Mouse (Mus musculus) right cerebral cortex, adult 2 months (tissue): ENCODE measurements around the gene Actg1.

Experiments
- DNase-seq, 2 experiments: peaks; one replicate each; pipeline ENCODE4 v3.0.0; 2021 to 2022; ENCODE audit warnings: low spot score in 2 of 2

The Actg1 gene

DNA sequence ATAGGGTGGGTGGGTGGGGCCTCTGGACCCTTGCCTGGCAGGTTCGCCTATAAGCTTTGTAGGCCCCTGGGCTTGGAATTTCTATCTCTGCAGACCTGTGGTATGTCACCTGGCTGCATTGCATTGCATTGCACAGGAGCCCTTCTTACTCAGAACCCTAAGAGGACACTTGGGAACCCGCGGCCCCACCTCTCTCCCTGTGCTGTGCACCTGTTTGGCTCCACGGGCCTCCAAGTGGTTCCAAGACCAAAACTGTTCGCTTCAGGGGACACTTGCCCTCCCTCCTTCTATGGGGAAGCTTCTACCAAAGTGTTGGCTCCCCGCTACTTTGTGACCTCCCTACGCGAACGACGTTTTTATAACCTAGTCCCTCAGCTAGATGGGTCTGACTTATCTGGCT, 36.8 kb downstream of the Actg1 start:
- no peak for DNase-seq

DNA sequence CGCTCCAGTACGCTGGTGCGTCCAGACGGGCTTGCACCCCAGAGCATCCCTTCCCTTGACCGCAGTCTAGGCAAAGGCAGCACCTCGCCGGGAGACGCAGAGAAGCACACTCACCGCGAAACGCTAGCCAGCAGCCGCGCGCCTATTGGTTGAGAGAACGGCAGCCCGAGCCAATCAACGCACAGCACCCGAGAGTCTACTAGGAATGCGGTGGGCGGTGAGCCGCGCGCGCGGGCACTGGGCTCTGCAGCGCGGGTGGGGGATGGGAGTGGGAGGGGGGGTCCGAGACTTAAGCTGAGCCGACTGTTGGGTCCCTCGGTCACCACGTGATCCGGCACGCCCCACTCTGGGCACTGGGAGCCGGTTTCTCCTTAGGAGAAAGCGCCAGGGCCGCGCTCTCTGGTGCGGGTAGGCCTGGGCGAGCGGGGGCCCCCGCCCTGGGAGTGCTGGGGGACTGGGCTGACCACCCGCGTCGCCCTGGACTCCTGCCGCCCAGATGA, 37.5 kb downstream of the Actg1 start:
- DNase-seq: peak; percentile 95 to 96

DNA sequence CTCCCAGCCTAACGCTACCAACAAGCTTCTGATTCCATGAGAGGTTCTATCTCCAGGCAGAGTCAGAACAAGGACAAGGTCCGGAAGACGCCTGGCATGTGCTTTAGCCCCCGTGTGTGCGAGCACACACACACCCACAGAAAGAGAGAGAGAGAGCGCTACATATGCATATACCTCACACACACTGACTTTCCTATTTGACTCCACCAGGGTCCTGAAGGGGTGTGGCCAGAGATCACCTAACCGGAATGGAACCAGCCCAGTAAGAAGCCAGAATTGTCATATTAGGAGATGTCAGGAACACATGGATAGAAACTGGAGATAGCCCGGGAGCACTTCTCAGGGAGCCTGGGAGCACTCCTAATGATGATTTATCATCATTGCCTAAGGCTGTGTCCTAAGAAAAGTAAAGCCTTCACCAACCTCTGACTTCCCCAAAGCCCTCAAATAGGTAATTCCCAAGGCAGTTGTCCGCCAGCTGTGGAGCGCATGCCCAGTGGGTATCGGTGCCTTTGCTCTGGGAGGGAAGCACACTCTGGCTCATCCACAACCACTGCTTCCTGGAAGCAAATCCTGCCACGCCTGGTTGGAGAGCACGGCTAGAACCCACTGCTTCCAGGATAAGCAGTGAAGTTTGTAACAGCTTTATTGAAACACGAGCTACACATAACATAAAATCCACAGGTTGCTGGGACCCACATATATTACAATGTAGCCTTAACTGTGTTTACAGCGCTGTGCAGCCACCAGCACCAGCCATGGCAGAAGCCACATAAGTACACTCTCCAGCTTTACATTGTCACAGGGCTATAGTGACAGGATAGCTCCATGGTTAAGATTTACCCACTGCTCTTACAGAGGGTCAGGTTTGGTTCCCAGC, 39.7 kb downstream of the Actg1 start:
- no peak for DNase-seq

DNA sequence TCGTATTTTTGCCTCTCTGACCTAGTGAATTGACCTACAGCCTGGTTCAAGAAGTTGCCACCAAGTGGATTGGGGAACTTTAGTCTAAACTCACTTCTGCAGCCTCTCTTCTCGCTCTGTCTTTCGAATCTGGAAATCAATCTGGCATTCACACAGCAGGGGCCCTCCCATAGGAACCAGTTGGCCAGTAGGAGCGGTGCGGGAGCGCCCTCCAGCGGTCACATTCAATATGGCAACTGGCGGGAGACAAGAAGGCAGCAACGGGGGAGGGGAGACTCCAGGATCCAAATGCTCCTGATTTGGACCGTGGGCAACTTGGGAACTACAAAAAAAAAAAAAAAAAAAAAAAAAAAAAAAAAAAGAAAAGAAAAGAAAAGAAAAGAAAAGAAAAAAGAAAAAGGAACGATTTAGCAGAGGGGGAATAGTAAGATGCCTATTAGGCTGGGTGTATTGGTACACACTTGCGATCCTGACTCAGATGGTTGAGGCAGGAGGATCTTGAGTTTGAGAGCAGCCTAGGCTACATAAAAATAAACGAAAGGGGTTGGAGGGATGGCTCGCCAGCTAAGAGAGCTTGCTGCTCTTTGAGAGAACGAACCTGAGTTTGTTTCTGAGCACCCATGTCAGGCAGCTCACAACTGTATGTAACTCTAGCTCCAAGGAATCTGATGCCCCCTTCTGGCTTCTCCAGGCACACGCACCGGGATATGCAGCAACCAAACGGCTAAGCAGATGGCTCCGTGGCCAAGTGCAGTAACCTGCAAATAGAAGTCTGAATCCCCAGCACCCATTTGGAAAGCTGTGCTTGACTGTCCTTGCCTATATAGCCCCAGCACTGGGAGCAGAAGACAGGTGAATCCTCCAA, 40.5 kb downstream of the Actg1 start:
- peak; percentile 98 to 99 for DNase-seq

DNA sequence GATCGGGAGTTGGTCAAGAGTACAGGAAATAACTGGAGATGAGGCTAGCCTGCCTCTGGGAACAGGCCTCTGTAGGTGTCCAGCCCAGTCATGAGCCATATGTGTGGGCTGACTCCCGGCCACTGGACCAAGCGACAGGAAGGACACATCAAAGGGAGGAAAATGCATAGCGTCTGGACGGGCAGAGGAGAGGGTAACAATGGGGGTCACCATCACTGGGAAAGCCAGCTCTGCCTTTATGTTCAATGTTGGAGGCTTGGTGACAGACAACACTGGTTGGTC, 41.3 kb downstream of the Actg1 start:
- no peak for DNase-seq

DNA sequence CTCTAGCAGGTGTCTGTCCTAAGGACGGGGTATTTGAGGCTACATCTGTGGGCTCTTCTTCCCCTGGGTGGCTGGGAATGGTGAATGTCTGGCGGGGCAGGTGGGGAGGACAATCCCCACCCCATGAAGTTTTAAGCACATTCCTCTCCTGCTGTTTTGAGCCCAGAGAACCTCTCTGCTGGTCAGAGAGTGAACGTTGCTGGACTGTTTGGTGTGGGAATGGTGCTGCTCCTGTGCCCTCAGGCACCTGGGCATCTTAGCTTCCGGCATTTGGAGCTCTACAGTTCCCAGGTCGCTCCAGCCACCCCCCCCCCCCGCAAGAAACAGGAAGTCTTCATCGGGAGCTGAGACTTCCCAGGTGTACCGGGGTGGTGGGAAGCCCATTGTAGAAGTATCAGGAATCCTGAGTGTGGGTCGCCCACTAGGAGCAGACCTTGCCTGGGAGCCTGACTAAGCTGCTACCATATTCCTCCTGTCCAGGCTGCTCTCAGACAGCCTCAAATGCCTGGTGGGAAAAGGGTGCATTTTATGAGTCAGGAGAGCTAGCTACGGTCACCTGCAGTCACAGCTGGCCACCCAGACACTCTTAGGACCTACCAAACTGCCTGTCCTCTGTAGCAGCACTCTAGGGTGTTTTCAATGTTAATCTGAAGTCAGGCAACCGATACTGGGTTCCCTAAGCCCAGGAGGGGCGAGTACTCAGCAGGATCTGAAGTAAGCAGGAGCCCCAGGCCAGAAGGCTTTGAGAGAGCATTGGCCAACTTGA, 41.8 kb downstream of the Actg1 start:
- no peak for DNase-seq

DNA sequence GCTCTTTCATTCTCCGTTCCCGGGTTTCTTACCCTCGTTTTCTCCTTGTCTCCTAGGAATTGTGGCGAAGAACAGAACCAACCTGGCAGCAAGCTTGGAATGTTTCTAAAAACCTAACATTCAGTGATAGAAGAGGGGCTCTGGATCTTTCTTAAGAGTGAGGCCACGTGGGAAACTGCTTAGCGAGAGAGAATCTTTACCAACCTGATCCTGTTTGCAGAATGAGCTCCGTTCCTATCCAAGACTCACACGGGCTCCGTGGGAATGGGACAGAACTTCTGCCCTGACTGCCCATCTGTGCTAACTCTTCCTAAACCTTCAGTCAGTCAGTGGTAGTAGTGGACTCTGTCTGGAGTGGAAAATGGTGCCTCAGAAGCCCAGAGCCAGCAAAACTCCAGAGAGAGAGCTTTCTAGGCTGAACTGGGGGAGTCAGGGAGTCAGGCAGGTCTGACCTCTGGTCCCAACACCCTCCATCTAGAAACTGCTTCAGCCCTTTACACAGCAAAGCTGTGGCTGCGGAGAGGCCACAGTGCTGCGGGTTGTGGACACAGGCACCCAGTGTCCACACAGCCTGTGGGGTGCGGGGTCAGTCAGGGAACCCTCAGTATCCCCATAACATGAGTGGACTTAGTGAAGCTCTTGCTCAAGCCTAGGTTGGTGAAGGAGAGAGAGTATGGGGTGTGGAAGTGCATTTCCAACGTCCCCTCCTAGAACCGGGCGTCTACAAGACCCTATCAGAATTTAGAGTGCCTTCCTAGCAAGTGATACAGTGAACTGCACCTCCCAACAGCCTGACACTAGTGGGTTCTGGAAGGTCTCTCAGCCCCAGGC, 42.6 kb downstream of the Actg1 start:
- DNase-seq: no peak

DNA sequence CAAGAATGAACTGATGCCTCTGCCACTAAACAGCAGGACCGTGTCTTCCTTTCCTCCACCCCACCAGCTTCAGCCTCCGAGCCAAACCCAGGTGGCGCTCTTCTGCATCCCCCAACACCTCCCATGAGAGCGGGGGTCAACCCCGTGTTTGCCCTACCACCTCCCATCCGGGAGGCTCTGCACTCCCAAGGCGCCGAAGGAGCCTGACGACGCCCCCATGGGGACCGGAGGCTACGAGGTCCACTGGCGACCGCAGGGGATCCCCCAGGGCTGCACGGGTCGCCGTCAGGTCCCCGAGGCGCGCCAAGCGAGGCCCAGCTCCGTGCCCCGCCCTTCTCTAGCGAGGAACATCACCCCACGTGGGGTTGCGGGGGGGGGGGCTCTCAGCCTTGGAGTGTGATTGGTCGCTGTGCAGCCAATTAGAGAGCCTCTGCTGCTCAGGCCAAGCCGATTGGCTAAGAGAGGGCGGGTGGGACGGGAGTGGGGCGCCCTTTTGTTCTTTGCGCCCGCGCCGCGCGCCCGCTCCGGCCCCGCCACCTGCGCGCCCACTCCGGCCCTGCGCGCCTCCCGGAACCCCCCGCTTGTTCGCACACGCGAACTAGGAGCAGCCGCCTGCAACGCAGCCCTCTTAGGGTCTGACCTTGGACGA, 43.3 kb downstream of the Actg1 start:
- DNase-seq: peak; percentile 76 to 82

DNA sequence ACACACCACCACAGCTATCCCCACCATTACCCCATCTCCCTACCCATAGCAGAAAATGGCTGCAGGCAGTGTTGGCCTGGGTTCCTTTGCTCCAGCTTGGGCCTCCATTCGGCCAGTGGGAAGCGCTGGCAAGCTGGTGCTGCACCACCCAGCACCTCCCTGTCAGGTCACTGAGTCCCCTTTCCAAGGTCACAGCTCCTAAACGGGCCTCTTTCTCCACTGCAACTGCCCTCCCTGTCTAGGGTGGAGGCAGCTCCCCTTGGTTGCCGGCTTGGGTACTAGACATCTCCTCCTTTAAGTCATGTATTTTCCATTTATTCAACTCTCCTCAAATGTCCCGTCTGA, 44.0 kb downstream of the Actg1 start:
- no peak for DNase-seq

DNA sequence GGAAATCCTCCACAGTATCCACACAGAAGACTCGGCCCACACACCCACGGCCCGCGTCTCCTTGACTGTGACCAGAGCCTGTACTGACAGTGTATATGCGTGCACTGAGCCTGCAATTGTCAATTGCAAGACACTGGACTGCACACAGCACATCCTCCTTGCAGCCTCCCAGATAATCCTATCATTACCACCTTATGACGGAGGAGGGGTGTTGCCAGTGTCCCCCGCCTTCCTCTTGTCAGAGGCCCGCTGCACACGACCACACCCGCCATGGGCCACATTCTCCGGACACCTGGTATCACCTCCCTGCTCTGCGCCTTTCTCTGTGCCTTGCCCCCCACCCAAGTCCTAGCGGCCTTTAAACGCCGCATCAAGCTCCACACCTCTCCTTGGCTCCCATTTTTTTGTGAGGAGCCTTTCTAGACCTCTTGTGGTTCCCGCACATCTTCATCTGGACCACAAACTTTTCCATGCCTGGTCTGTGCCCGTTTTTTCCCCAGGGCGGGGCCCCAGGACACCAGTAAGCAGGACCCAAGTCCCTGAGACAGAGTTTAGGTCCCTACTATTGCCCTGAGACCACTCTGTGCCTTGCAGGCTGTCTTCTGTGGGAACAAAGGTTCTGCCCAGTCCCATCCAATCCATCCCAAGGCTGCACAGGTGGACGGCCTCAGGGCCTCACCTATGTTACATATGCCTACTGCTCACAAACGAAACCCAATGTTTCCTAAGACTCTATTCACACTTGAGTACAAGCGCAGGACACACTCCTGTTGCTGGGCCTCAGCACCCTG, 44.6 kb downstream of the Actg1 start:
- DNase-seq: no peak

DNA sequence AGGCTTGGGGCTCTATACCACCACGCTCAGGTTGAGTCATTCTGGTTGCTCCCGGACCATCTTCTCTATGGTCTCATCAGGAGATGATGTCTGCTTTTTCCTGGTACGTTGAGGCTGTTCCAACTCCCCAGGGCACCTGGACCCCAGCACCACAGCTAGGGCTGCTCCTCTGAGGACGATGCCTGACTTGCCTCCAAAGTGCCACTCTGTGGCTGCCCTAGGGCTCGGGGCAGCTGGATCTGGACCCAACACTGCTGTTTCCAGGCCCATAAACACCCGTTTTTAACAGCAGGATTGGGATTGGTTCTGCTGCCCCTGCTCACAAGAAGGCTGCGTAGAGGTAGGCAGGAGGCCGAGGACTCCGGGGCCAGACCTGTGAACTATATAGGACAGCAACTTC, 45.2 kb downstream of the Actg1 start:
- no peak for DNase-seq

DNA sequence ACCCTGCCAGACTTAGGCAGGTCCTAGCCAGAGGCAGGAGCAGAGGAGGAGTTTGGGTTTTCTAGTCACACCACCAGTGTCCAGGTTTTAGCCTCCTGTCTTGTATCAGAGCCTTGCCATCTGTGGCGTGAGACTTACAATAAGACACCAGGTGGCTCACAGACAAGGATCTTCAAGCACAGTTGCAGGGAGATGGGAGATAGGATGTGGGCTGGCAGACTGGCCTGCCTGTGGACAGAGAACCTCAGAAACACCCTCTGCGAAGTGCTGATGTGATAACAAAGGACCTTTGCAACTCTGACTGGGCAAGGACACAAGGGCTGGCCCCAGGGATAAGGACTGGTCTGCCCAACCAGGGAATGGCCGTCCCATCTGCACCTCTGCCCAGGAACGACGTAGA, 48.9 kb downstream of the Actg1 start:
- DNase-seq: no peak

DNA sequence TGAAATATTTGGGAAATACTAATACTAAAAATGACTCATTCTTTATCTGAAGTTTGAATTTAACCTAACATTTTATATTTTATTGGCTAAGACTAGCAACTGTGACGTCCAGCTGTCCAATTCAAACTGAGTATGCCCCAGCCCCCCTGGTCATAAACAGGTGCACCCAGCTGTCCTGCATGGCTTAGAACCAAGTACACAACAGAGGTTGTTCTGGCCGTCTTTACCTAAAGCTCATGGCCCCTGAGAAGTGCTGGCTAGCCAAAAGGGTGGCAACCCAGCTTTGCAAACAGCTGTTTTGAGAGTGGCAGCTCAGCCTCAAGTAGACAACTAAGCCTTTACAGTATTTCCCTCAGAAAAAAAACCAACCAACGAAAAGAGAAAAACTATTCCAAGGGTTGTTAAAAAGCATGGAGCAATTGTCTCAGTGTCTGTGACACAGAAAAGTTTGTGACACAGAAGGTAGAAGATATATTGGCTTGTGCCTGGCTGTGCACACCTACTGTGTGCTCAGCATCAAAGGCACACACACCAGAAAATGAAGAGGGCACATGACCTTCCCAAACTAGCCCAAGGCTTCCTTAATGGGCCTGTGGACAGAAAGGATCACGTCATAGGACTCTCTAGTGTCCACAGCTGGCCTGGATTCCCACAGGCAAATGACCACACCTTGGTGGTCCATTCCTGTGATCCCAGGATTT, 49.8 kb downstream of the Actg1 start:
- no peak for DNase-seq

DNA sequence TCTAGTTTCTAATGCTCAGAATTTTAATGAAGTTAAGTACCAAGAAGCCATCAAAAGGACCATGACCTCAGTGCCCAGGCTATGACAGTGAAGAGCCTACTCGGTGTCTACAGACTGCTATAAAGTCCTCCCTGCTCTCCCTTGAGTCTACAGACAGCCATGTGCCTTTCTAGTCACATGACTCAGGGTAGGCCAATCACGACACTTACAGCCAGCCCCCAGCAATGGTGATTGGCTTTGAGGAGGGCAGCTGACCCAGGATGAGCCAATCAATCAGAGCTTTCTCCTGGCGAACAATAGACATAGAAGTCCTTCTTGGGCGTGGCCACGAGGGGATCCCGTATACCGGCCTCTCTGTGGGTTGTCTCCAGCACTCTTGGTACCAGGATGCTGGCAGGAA, 50.6 kb downstream of the Actg1 start:
- no peak for DNase-seq

DNA sequence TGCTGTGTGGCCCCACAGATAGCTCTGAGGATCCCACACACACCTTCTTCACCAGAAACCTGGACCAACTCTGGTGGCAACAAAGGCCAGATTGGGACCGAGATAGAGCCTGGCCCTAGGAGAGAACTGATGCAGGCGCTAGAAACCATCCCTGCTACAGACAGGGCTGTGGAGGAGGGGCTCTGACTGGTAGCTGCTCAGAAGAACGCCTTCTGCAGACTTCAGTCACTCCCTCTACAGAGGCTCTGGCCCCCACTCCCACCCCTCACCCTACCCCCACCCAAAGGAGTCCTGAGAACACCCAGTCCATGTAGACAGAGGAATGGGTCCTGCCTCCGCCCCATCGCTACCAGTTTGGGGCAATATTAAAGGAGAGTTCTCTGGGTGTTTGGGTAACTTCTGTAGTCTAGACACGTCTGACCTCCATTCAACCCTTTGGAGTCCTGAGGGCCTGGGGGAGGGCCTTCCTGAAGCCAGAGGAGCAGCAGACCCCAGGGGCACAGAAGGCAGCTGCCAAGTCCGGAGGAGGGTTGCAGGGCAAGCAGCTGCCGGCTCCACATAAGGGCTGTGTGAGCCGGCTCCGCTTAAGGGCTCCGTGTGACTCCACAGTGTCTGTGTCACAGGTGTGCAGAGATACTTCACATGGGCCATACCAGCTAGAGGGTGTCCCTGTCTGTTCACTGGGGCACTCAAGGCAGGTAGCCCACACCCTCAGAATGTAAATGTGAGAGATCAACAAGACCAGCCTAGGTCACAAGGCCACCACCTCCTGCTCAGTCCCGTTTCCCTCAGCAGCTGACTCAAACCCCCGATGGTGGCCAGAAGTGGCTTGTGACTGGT, 51.8 kb downstream of the Actg1 start:
- DNase-seq: no peak
